Mouse (Mus musculus): ENCODE data around the gene Hhatl.

DNA sequence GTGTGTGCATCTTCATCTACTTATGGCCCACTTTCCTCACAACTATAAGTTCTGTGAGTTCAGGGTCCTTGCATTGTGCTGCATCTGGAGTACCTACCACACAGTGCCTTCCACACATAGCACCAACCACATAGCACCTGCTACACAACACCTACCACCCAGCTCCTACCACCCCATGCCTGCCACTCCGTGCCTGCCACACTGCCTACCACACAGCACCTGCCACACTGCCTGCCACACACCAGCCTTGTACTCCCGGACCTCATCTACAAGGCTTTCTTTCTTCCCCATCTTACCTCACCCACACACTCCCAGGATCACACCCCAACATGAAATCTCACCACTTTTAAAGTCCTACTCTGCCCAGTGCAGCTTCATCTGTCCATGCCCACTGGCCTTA lies 5.9 kb downstream of the Hhatl start:
- no peak for TF ChIP-seq ZC3H11A (IDR thresholded peaks at IDR 0.05; ENCODE audit: borderline replicate concordance, low read depth, low read length)
- TF ChIP-seq MAFK (IDR thresholded peaks at IDR 0.05; ENCODE audit: insufficient read depth, low read depth, low read length), result no peak
- TF ChIP-seq ZNF384 (IDR thresholded peaks at IDR 0.05; ENCODE audit: low read depth, low read length), result no peak
- no peak for TF ChIP-seq CHD2 (IDR thresholded peaks at IDR 0.05; ENCODE audit: low read depth, low read length)
